Mouse (Mus musculus) gastrocnemius, postnatal 10 days (tissue): ENCODE results near the gene C1ql3. TPM values are rescaled to one million over a fixed set of nuclear protein-coding genes. Genes with fewer than 3 reads are reported as not detected.
A peak's percentile ranks its signal among the peaks of the same experiment; 100 is the strongest.

Experiments
- DNase-seq: peaks from one replicate; pipeline ENCODE4 v3.0.0; 2021; ENCODE audit warnings: mixed read lengths
- long read RNA-seq, 2 experiments: library from polyadenylated mRNA; stranded (forward); transcript quantifications; one replicate each; pipeline ENCODE4 v2.0.0; 2021
- total RNA-seq, 2 experiments: library from RNA; stranded (reverse); gene quantifications; 2 replicates each; pipeline ENCODE4 v1.2.3; 2021

C1ql3 gene
- 1 to 10 TPM; 2.4 to 3.0 TPM for total RNA-seq
- long read RNA-seq, experiment 1, partial matches to known transcripts = 0 of 2 reads
- long read RNA-seq, experiment 1, other reads (novel, unspliced or antisense) = 0 of 2 reads
- long read RNA-seq, experiment 2, partial matches to known transcripts = 0 of 1 reads
- long read RNA-seq, experiment 2, other reads (novel, unspliced or antisense) = 0 of 1 reads

GRCm38 (mm10) chr2:13011472-13011871 is at the start of gene C1ql3:
TSS of gene C1ql3 (minus strand) at chr2:13011806.
- DNase-seq = peak; percentile 16

DNA sequence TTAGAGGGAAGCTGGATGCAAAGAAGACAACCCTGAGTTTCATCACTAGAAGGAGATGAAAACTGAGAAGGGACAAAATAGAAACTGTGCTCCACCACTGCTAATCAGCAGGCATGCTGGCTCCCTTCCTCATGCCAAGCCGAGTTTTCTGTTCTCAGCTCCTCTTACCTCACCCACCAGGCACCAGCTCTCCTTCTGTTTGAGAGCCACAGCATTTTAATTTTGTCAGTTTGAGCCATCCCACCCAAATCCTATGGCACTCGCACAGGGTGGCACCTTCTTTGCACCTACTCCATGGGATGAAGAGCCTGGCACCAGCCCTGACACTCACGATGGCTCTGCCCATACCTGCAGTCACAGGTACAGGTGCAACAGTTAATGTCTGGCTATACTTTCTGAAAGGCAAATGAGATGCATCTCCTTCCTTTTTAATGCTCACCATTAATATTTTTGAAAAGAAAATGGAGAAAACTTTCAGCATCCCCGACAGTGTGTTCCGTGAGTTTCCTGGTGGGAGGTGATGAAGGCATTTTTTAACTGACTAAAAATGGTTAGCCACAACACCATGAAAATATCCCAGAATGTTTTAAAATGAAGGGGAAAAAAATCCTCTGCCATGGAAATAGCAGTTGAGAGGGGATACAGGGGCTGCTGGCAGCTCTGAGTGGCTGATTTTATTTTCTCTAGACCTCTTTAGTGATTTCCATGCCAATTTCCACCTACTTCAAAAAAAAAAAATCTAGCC is 49.0 kb upstream of the C1ql3 start:
- DNase-seq = no peak

DNA sequence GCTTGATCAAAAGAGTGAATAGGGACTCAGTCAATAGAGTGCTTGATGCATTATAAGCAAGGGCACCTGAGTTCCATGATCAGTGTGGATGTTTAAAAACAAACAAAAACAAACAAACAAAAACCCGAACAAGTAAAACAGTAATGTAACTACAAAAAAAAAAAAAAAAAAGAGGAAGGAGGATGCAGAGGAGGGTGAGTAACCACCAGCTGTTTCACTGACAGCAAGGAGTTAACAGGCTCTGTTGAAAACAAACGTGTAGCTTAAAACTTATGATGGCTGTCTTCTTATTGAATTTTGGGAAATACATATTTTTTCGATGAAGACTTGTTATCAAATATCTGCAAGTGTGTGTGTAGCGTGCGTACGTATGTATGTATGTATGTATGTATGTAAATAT is 37.0 kb upstream of the C1ql3 start:
- no peak for DNase-seq

GRCm38 (mm10) chr2:13044555-13044954 is 32.9 kb upstream of the C1ql3 start:
- no peak for DNase-seq

DNA sequence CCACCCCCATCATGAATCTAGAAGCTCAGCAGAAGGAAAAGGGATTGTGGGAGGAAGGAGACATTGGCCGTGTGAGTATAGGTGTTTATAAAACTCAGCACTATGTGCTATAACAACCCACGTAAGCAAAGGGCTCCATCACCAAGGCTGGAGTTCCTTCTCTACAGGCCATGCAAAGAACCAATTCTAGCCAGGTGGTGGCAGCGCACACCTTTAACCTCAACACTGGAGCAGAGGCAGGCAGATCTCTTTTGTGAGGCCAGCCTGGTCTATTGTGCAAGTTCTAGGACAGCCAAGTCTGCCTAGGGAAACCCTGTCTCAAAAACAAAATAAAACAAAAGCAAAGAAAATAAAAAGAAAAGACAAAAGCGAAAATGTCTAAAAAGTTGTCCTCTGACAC is 28.2 kb upstream of the C1ql3 start:
- no peak for DNase-seq

- no peak for DNase-seq
Measured at GRCm38 (mm10) chr2:13038772-13039171, 27.2 kb upstream of the C1ql3 start.

DNA sequence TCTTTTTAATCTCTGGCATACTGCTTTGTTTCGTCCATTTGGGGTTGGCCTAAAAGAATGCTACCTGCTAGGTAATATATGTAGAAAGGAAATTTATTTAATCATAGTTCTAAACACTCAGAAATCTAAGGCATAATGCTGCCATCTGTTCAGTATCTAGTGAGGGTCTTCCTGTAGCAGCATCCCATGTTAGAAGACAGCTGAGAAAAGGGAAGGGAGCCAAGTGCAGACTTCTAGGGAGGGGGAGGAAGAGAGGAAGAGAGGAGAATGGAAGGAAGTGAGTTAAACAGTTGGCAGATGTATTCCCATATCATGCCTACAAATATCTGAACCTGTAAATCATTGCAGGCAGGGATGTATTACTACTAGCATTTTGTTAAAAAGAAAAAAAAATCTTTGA is 7.3 kb upstream of the C1ql3 start:
- no peak for DNase-seq

DNA sequence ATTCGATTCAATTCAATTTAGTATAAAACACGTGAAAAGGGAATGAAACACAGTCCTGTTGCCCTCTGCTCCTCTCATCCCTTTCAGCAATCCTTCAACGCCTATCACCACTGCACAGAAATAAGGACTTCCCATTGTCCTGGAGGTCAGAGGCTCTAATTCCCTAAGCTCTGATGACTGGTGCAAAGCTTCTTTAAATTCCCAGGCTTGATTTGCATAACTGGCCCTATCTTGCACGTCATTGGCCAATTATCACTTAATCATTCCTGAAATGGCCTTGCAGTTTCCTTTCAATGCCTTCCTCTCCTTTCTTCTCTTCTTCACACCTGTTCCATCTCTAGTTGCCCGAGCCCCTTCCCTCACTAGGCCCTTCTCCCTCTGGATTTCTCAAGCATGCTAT is 6.8 kb upstream of the C1ql3 start:
- no peak for DNase-seq

DNA sequence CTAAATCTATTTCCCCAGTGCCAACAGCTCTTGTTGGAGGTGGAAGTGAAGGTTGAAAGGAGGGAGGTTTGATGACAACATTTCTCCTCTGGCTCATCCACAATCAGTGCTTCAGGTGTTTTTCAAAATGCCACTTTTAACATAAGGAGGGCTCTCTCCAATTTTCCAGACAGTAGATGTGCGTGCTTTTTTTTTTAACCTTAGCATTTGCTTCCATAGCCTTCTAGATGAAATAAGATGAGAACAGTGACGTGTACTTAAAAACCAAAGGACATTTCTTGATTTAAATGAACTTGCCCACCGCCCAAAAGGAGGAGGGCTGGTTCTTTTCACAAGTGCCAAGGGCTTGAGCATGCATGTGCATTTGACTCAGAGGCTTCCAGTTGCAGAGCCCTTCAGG is 367 bp upstream of the C1ql3 start:
- no peak for DNase-seq

- peak; percentile 59 for DNase-seq
Measured at GRCm38 (mm10) chr2:13010460-13011341, 905 bp downstream of the C1ql3 start.

DNA sequence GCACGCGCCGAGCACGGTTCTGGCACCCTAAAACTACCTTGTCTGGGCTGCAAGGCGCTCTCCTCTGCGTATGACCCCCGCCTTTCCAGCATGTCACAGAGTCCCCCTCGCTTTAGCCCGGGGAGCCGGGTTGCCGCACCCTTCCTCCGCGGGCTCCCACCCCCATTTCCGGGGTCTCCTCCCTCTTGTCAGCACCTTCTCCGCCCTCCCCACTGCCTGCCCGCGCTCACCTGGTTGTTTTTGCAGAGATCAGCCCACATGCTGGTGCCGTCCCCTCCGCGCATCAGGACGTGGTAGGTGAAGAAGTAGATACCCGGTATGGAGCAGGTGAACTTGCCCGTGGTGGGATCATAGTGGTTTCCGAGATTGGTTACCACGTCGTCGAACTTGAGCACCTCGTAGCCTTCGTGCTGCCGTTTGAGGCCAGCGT is 1.6 kb downstream of the C1ql3 start:
- peak; percentile 5 for DNase-seq

DNA sequence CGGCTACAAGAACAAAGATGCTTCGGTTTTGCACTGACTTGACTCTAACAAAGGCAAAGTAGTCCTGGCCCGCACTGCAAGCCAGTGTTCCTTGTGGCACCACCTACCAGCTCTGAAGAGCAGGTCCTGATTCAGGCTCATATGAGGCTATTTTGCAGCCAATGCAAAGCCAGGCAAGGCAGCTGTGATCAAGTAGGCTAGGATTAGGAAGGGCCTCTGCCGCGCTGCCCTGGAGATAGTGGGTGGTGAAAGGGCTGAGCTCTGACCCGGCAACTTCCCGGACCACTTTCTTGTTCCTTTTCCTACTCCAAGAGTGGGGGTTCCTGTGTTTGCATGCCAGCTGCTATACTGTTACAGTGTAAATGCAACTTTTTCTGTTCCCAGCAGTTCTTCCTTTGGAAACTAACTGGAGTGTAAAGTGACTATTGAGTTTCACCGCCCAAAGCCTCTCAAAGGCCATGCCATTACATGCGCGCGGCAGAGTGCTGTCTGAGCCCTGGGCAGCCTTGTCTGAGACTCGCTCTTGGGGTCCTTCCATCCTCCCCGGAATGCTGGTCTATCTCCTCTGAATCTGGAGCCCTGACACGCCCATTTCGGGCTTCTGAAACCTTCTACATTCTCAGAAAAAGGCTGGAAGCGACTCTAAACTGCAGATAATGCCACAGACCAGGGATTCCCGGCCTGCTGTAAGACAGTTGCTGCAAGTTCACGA is 2.2 kb downstream of the C1ql3 start:
- peak; percentile 7 for DNase-seq

DNA sequence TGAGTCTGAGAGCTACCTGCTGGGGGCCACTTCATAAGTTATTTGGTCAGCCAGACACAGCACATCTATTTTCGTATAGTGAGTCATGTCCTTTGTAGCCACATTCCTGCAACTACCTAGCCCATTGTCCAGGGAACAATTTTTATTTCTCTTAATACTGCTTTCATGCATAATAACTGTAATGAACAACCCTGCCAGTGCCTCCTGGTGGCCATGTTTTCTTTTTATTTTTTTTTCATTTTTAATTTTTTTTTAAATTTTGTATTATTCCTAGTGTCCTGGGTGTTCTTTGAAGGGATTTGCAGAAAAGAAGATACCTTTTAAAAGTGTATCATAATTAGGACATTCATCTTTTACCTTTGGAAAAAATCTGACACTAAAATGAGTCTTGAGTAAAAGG is 3.2 kb downstream of the C1ql3 start:
- DNase-seq = no peak

- DNase-seq = no peak
Measured at GRCm38 (mm10) chr2:13000026-13000425, 11.6 kb downstream of the C1ql3 start.

- no peak for DNase-seq
Measured at GRCm38 (mm10) chr2:12984901-12985732, 26.5 kb downstream of the C1ql3 start.

GRCm38 (mm10) chr2:12978771-12979170 is 32.8 kb downstream of the C1ql3 start:
- no peak for DNase-seq

DNA sequence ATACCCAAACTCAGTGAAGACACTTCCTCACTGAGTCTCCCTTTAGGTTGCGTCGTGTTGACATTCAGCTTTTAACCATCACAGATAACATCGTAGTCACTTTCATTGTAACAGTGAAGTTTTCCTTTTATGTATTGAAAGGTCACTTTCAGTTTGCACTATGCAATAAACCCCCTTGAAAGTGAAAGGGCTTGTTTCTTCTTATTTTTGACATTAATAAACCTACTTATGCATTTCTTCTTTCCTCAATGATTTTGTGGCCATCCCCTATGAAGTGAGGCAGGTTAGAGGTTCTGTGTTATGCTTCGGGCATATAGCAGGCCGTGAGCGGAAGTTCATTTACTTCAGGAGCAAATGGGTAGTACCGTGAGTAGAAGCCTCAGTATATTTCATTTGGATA is 34.2 kb downstream of the C1ql3 start:
- no peak for DNase-seq

DNA sequence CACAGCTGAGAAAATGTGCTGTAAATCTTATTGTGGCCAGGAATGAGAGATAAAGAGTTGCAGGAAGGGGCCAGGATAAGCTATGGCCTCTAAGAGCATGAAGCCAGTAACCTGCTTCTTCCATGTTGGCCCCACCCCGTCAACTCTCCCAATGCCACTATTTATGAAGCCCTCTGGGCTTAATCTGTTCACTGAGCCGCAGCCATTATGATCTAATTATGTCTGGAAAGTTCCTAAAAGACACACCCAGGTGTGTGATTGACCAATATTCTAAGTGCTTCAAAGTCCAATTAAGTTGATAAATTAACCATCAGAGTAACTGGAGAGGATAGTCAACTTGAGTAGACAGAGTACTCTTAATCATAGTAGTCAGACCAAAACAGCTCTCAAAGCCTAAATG is 37.9 kb downstream of the C1ql3 start:
- DNase-seq = no peak

- no peak for DNase-seq
Measured at GRCm38 (mm10) chr2:12970049-12970724, 41.4 kb downstream of the C1ql3 start.

- no peak for DNase-seq
Measured at GRCm38 (mm10) chr2:12956703-12957424, 54.7 kb downstream of the C1ql3 start.
